Mouse (Mus musculus): ENCODE measurements around the gene Mx1.

Gene Mx1

DNA sequence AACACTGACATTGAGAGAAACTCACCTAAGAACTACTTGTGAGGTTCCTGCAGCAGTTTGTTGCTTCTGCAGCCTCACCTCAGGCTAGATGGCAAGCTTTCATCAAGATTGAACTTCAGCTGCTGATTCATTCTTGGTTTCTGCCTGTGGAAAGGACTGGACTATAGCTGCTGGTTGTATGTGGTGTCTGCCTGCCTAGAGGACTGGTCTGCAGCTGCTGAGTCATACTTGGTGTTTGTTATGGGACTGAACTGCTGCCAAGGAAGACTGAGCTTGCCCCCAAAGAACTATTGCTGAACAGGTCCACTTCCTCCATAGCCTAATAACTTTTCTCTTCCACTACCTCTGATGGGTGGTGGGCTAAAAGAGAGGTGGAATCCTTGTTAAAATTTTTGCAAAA lies 15.3 kb downstream of the Mx1 start:
- peak in 1 of 2 experiments; percentile 32 for DNase-seq (ENCODE audit: inconsistent age in 2 of 2, low spot score in 1 of 2)

DNA sequence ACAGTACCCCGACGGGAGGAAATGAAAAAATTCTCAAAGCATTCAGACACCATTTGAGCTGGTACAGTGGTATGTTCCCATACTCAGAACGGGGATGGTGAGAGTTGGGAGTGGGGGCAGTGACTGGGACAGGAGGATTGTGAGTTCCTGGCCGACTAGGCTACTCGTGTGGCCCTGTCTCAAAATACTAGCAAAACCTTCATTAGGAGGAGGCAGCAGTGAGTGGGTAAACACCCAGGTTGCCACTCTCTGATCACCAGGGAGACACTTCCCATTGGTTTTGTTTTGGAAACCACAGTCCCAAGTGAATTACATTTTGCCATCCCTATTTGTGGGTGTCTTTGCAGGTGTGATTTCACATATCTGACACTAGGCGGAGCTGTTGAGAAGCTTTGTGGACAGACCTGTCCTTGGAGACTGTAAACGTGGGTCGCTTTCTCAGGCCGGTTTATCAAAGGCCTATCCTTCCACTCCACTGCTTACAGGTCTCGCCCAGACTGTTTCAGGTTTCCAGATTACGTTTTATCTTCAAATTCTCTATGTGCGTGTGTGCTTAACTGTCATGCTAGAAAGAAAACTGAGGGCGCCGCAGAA lies 18.9 kb downstream of the Mx1 start:
- DNase-seq (ENCODE audit: inconsistent age in 2 of 2, low spot score in 1 of 2) = peak; percentile 44 to 84

DNA sequence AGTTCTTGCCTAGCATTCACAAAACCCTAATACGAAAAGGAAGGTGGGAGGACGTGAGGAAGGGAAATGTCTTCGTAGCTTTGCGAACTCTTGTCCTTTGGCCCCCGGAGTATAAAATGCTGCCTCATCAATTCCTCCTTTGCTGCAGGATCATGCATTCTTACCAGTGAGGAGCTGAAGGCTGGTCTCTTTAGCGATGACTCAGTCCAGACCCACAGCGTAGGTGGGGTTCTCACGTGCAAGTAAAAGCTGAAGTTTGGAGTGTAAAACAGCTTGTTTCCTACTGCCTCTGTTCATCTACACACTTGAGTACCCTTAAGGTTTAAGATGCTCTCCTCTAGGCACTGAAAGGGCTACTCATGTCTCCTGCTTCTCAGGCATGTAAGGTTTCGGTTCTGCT lies 20.7 kb downstream of the Mx1 start:
- no peak for DNase-seq (ENCODE audit: inconsistent age in 2 of 2, low spot score in 1 of 2)

DNA sequence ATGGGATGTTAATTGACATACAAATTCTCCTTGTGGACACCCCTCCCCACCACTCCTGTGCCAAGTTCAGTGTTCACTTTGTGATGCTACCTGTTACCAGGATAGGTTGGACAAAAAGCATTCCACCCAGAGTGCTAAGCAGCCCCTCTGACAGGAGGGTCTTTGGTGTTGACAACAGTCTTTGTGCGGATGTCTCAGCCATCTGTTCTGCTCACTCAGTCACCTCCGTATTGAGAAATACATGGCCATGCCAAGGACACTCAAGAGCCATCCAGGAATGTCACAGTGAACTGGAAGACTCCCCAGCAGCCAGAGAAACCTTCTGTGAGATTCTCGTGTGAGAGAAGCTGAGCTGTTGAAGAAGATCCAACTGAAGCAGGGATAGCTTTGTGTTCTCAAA lies 24.5 kb downstream of the Mx1 start:
- DNase-seq (ENCODE audit: inconsistent age in 2 of 2, low spot score in 1 of 2) = peak in 1 of 2 experiments; percentile 38

DNA sequence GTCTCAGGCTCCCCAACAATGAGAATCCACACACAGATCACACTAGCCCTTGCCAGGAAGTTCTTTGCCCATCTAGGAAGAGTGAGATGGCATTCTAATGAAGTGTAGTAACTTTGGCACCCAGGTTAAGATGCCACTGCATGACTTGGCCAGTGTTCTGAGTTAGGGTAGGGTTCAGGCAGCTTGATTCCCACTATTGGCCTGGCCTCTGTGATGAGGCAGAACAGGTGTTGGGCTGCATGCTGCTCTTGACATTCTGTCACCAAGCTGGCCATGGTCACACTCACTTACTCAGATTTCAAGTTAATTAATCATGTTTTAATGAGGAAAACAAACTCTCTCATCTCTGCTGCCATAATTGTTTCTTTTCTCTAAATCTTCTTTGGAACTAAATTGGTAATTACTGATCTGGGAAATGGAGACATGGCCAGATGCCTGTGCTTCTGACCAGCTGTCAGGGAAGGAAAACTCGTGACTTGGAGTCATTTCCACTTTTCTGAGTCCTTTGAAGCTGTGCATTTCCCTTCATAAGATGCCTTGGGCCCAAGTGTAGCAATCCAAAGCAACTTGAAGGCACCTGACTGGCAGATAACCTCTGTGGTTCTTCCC lies 25.2 kb downstream of the Mx1 start:
- no peak for DNase-seq (ENCODE audit: inconsistent age in 2 of 2, low spot score in 1 of 2)

DNA sequence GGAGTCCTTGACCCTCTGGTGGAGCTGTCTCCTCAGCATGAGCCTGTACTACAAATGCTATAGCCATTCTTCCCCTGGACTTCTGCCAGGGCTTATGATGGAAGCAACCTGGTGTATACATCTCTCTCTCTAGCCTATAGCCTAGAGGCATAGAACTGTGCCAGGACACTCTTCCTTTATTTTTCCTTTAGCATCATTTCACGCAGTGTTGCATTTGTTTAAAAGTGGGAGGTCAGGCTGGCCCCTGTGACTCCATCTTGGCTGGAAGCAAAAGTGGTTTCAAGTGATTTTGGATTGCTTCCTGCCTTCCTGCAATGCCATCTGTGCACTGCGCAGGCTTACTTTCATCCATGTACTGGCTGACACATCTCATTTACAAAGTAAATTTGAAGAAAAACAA lies 28.5 kb downstream of the Mx1 start:
- no peak for DNase-seq (ENCODE audit: inconsistent age in 2 of 2, low spot score in 1 of 2)

DNA sequence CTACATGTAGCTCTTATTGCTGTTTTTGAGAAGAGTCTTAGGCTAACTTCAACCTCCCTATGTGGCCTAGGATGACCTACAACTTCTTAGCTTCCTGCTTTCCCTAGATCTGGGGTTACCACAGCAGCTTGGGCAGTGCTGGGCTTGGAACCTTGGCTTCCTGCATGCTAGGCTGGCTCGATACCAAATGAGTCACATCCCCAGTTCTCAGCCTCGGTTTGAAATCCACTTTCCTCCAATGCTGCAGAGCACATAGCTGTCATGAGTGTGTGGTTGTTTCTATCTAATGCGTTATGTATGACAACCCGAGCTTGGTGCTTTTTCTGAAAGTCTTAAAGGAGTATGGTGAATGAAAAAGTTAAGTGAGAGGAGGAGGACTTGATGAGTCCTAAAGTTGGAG lies 31.4 kb downstream of the Mx1 start:
- peak; percentile 71 to 91 for DNase-seq (ENCODE audit: inconsistent age in 2 of 2, low spot score in 1 of 2)

DNA sequence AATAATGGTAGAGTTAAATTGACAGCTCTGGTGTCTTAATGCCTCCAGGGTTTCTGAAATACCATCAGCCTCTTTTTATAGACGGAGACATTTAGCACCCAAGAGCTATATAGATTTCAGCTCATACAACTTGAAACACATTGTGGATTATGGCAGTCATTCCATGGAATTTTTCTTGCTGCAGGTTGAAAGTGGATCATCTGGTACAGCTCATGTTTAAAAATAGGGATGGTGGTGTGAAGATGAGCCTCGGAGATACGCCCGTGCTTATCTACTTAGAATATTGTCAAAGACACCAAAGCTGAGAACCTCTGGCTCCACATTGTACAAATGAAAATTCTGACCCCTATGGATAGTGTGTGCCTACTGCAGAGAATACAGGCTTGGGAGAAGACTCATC lies 32.6 kb downstream of the Mx1 start:
- DNase-seq (ENCODE audit: inconsistent age in 2 of 2, low spot score in 1 of 2) = no peak

DNA sequence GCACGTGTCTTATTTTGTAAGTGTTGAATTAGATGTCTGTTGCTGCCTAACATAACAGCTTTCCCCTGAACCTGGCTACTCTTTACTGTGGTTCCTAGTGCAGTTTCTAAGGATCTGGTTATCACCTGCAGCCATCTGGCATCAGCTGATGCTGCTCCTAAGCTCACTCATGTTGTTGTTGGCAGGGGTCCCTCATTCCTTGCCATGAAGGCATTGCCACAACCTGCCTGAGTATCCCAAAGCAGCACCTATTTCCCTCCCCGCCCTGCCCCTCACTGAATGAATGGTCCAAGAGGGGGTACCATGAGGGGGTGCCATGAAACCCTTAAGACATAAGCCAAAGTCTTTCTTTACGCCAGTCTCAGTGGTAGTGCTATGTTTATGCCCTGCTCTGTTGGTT lies 34.7 kb downstream of the Mx1 start:
- DNase-seq (ENCODE audit: inconsistent age in 2 of 2, low spot score in 1 of 2) = no peak

DNA sequence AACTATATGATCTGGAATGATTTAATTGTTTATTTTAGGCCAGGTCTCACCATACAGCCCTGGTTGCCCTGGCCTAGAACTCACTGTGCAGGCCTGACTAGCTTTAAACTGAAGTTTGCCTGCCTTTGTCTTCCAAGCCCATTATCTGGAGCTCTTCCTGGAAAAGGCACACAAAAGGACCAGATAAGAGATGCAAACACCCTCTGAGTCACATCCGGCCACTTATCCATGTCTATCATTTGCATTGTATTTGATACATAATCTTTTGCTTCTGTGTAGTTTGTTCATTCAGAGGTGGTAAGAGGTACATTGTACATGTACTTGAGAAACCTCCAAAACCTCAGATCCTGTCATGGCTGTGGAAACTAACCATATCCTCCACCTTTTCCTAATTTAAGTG lies 39.1 kb downstream of the Mx1 start:
- no peak for DNase-seq (ENCODE audit: inconsistent age in 2 of 2, low spot score in 1 of 2)

DNA sequence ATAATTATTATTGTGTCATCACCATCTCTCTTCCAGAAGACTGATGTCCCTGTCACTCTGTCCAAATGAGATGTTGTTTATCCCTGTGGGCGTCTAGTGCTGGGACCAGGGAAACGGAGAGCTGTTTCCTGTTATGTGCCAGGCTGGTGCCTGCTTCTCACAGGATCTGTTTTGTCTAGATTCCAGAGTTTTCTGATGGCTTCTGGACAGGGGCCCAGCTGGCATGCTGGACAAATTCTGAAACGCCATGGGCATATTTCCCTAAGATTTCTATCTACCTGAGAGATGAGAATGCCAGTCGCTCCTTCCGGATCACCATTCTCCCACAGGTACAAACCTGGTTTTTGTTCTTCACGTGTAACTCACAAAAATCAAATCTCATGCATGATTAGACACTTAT lies 41.0 kb downstream of the Mx1 start:
- no peak for DNase-seq (ENCODE audit: inconsistent age in 2 of 2, low spot score in 1 of 2)

DNA sequence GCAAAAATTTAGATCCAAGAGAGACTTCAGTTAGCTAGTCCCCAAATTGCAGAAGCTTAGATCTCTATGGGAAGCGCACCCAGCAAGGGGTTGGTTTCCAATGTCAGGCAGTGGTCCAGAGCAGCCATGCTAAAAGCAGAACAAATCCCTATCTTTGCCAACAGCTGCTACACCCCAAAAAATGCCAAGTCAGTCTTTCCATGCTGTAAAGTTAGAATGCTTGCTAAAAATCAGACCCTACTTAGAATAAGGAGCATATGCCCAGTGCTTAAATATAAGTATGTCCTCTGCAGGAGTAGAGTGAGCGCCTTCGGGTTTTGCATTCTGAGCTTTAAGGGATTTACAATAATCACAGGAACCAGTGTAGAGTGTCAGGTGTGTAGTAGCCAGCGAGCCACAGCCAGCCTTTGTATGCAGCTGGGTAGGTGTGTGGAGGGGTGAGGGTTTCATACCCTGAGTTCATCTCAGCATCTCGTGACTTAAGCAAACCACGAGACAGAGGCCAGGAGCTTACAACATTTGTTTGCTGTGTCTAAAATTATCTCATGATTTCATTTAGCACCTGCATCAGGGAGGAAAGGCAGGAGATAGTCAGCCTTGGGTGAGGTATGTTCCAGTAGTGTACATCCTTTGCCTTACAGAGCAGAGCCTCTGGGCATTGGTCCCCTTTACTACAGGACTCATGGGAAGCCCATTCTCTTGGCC lies 43.8 kb downstream of the Mx1 start:
- no peak for DNase-seq (ENCODE audit: inconsistent age in 2 of 2, low spot score in 1 of 2)

DNA sequence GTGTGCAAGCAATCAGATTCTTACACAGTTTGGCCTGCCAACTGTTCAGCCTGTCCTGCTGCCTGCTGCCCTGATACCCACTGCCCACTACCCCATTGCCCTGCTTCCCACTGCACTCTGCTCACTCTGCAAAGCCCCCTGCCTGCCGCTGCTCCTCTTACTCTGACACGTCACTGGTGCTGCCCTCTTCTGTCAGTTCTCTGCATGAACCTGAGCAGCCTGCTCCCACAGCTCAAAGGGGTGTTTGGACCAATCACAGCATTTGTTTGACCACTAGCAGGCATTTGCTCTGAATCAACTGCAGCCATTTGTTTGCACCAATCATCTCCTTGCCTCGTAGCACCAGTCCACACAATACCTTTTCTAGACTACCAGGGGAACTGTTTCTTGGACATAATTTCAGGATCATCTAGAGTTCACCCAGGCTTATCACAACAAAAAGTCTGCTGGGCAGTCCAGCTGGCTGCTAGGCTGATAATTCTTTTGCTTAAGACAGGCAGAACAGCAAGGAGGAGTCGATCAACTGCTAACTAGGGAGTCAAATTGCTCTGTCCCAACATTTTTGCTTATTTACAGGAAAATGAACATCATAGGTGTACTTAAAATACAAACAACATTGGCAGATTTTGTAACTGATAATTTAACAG lies 44.7 kb downstream of the Mx1 start:
- peak; percentile 31 to 70 for DNase-seq (ENCODE audit: inconsistent age in 2 of 2, low spot score in 1 of 2)

DNA sequence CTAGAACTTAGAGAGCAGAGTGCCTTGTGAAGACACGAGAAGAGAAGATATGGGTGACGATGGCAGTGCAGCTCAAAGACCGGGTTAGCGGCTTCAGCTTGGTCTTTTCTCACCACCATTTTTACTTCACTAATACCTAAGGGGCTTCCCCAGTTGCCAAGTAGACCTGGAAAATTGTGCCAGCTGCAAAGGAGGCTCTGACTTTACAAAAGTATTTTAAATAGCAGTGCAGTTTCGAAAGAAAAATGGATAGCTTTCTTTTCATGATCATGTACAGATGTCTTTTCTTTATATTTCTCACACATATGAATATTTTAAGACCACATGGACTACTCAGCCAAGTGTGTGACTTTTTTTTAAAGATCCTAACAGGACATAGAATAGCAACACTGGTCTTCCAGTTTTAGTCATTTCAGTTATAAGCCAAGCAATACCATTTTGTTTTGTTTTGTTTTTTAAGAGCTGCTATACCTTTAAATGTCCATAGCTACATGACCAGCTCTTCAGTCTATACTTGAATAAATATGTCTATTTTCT lies 57.2 kb downstream of the Mx1 start:
- no peak for DNase-seq (ENCODE audit: inconsistent age in 2 of 2, low spot score in 1 of 2)

DNA sequence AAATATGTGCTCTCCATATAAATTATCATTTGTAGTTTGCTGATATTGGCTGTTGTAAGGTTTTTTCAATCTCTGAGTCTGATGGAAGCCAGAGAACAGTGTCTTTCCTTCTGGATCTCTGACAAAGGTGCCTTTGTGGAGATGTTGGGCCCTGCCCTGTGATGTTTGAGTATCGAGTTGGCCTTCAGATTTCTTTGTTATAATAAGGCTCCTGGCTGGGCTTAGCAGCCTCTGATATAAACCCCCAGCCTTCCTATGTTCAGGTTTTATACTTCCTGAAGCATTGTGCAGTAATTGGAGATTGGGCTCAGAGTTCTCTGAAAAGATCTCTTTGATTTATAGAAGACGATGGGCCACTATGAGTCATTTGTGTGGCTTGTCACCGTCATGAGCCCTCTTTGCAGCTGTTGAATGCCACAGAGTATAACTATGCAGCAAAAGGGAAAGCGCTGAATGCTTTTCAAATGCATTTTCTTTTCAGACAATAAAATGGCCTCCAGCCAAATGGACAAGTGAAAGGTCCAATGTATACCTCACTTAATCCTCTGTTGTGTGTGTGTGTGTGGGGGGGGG lies 60.4 kb downstream of the Mx1 start:
- DNase-seq (ENCODE audit: inconsistent age in 2 of 2, low spot score in 1 of 2) = no peak

DNA sequence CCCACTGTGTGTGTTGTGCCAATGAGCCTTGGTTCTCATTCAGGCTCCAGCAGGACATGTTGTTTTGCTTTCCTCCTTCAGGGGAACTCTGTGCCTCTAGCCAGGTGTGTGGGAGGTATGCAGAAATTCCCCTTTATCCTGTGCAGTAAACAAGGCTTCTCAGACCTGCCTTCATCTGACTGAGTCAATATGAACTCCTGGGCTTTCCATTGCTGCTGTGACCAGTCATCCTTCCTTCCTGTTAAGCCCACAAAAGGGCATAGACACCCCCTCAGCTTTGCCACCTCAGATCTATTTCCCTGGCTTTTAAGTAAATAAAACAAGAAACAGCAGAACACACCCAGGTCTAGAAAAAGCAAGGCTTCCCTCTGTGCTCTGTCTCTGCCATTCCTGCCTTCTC lies 61.0 kb downstream of the Mx1 start:
- no peak for DNase-seq (ENCODE audit: inconsistent age in 2 of 2, low spot score in 1 of 2)

DNA sequence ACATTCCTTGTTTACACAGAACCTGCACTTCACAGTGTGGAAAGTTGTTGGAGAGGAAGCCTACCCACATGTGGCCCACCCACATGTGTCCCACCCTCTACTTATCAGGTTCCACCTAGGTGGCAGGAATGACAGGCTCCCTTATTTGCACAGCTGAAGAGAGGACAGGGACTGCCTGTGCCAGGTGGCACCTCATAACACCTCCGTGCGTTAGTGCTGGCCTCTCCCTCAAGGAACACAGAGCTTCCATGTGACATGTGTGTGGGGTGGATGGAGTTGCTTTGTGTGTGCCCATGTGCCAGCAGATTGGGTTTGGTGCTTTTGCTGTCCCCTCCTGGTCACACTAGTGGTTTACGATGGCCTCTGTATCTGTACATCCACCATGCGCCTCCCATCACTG lies 62.7 kb downstream of the Mx1 start:
- no peak for DNase-seq (ENCODE audit: inconsistent age in 2 of 2, low spot score in 1 of 2)

DNA sequence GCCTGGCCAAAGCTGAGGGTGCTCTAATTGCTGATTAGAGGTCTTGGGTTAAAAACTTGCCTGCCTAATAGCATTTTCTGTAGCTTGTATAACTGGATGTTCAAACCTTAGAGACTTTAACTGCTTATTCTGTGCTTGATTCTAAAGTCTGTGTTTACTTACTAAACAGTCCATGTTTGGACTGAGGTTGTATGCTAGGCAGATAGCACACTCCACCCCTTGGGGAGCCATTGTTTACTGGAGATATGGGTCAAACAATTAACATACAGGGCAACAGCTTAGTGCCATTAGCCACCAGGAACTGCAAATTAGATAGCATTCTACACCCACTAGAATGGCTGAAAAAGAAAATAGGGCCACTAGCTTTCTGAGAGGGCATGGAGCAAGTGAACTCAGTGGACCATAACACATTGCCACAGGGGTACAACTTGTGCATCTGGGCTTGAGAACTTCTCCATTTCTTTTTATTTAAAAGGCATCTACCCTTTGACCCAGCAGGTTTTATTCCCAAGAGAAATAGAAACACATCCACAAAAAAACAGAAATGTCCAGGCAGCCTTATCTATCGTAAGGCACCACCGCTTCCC lies 64.7 kb downstream of the Mx1 start:
- DNase-seq (ENCODE audit: inconsistent age in 2 of 2, low spot score in 1 of 2) = no peak
